In genomic region chr14:45457003-45457402, GRCm38 (mm10) we compare ENCODE assay signal across 10 mouse cellular contexts. TPM values are rescaled to one million over a fixed set of nuclear protein-coding genes. Genes with fewer than 3 reads are reported as not detected.
DNase-seq lines count a peak whose midpoint lies in the region; ATAC-seq and TF ChIP-seq lines count a peak whose summit lies in the region.
"Had no signal": no experiment of that assay in that cellular context is flagged by ENCODE, and none has a peak within 500 bp of the region (broad histone marks: within the 10 kb centered on the region; RNA-seq: fewer than 3 reads in every experiment).

No protein-coding gene starts in this region.

- in situ Hi-C loops in ES-E14 (cut with MboI; ENCODE audit: low sequenced_read_pairs in 2 of 2, unreplicated experiment in 2 of 2) = no loop called here

- peaks cover 43% of the 10 kb centered on the region for H3K4me1 ChIP-seq in kidney, embryonic 15.5 days
- H3K4me1 ChIP-seq in ES-E14 (ENCODE audit: control insufficient read depth in 2 of 2, insufficient read depth in 2 of 2, low read length in 2 of 2, poor library complexity in 1 of 2) = peaks cover 19 to 37% of the 10 kb centered on the region in 2 experiments
- peaks cover 34% of the 10 kb centered on the region for H3K4me1 ChIP-seq in embryonic facial prominence, embryonic 12.5 days
- peaks cover 17% of the 10 kb centered on the region for H3K4me1 ChIP-seq in intestine, embryonic 15.5 days (replicated peaks)

- ATAC-seq in kidney, embryonic 15.5 days (replicated peaks; ENCODE audit: low FRiP score) = no peak
- ATAC-seq in embryonic facial prominence, embryonic 12.5 days (ENCODE audit: insufficient number of reproducible peaks, insufficient read depth, low FRiP score, low TSS enrichment) = no peak
- ATAC-seq in intestine, embryonic 15.5 days = no peak
- no peak for ATAC-seq in megakaryocyte-erythroid progenitor cell, adult 5-6 weeks (replicated peaks; ENCODE audit: low FRiP score, low TSS enrichment, poor library complexity, severe bottlenecking)
- ATAC-seq in inflammation-experienced regulatory T-cells, adult 6 months = no peak

- no peak for DNase-seq in kidney, postnatal 4 days
- DNase-seq in ES-E14 (ENCODE audit: low read depth, low spot score) = no peak
- DNase-seq in cerebellum, adult 18-20 months = no peak
- DNase-seq: spleen, adult 18-20 months had no signal

- no peaks in the 10 kb centered on the region for H3K9me3 ChIP-seq in kidney, embryonic 15.5 days (replicated peaks)
- H3K9me3 ChIP-seq in ES-E14 (ENCODE audit: control insufficient read depth, insufficient read depth, low read depth, low read length) = no peaks in the 10 kb centered on the region
- no peaks in the 10 kb centered on the region for H3K9me3 ChIP-seq in embryonic facial prominence, embryonic 12.5 days
- H3K9me3 ChIP-seq in intestine, embryonic 15.5 days = no peaks in the 10 kb centered on the region

- WGBS in kidney, embryonic 15.5 days = 85% methylated on average over 9 of the region's 9 CpGs
- 72% methylated on average over 9 of the region's 9 CpGs for WGBS in embryonic facial prominence, embryonic 12.5 days
- WGBS in intestine, embryonic 15.5 days = 82% methylated on average over 9 of the region's 9 CpGs

- H3K36me3 ChIP-seq in kidney, embryonic 15.5 days = peaks cover 46% of the 10 kb centered on the region
- peaks cover 13% of the 10 kb centered on the region for H3K36me3 ChIP-seq in ES-E14 (ENCODE audit: control insufficient read depth, insufficient read depth, low read length, poor library complexity, severe bottlenecking)
- peaks cover 38% of the 10 kb centered on the region for H3K36me3 ChIP-seq in embryonic facial prominence, embryonic 12.5 days
- H3K36me3 ChIP-seq in intestine, embryonic 15.5 days = peaks cover 7% of the 10 kb centered on the region; the same call in 1 of the 2 replicates

- peak overlapping the region; percentile 88 for H3K27ac ChIP-seq in kidney, embryonic 15.5 days
- peak overlapping the region; percentile 10; the same call in 1 of the 2 replicates for H3K27ac ChIP-seq in ES-E14 (ENCODE audit: insufficient read depth, low read depth, low read length, poor library complexity, severe bottlenecking)
- peak overlapping the region; percentile 50; the same call in 1 of the 2 replicates for H3K27ac ChIP-seq in embryonic facial prominence, embryonic 12.5 days
- 0 out of 2 replicates have a peak overlapping the region, but pooled peaks have one; percentile 34 for H3K27ac ChIP-seq in intestine, embryonic 15.5 days
- H3K27ac ChIP-seq: liver, embryonic 14.5 days had no signal

- no peaks in the 10 kb centered on the region for H3K27me3 ChIP-seq in kidney, embryonic 15.5 days
- no peaks in the 10 kb centered on the region for H3K27me3 ChIP-seq in embryonic facial prominence, embryonic 12.5 days
- H3K27me3 ChIP-seq in intestine, embryonic 15.5 days (replicated peaks) = no peaks in the 10 kb centered on the region

- no peak overlapping the region for H3K9ac ChIP-seq in kidney, embryonic 15.5 days
- H3K9ac ChIP-seq in ES-E14 (ENCODE audit: insufficient read depth, low read depth, low read length, poor library complexity, severe bottlenecking) = peak overlapping the region; percentile 2; the same call in 1 of the 2 replicates
- no peak overlapping the region for H3K9ac ChIP-seq in embryonic facial prominence, embryonic 12.5 days
- no peak overlapping the region for H3K9ac ChIP-seq in intestine, embryonic 15.5 days
- H3K9ac ChIP-seq: liver, embryonic 14.5 days had no signal

- H3K4me3 ChIP-seq in kidney, embryonic 15.5 days (replicated peaks) = no peak overlapping the region
- H3K4me3 ChIP-seq in ES-E14 (ENCODE audit: insufficient read depth in 1 of 2, low read depth in 1 of 2, low read length in 2 of 2, poor library complexity in 1 of 2, severe bottlenecking in 1 of 2) = no peak overlapping the region
- no peak overlapping the region for H3K4me3 ChIP-seq in embryonic facial prominence, embryonic 12.5 days
- no peak overlapping the region for H3K4me3 ChIP-seq in intestine, embryonic 15.5 days (replicated peaks)

- no peak overlapping the region for H3K4me2 ChIP-seq in kidney, embryonic 15.5 days
- H3K4me2 ChIP-seq in embryonic facial prominence, embryonic 12.5 days (replicated peaks) = no peak overlapping the region
- H3K4me2 ChIP-seq in intestine, embryonic 15.5 days (replicated peaks) = no peak overlapping the region

TF ChIP-seq in ES-E14, 5 proteins besides CTCF, POLR2A, EP300 and RAD21:
- TF ChIP-seq HCFC1 (IDR thresholded peaks at IDR 0.05; ENCODE audit: borderline replicate concordance, insufficient read depth, low read length) (no peak), CHD2 (IDR thresholded peaks at IDR 0.05; ENCODE audit: low read depth, low read length) (no peak), MAFK (IDR thresholded peaks at IDR 0.05; ENCODE audit: insufficient read depth, low read depth, low read length) (no peak), ZNF384 (IDR thresholded peaks at IDR 0.05; ENCODE audit: low read depth, low read length) (no peak), ZC3H11A (IDR thresholded peaks at IDR 0.05; ENCODE audit: borderline replicate concordance, low read depth, low read length) (no peak)

RNA-seq across cellular contexts. Expression of gene Gnpnat1, which starts 52.3 kb away (rescaled TPM):
- polyA plus RNA-seq in kidney, embryonic 15.5 days (2015; fragmentation: Nextera tagmentation; extraction: Ambion mirVana) = 55.6 and 60.2 TPM in 2 replicates
- 26.8 and 36.5 TPM in 2 replicates for total RNA-seq in ES-E14 (2012; rRNA removed)
- 37.8 and 45.0 TPM in 2 replicates for polyA plus RNA-seq in embryonic facial prominence, embryonic 12.5 days (2016; fragmentation: Nextera tagmentation; extraction: Ambion mirVana)
- polyA plus RNA-seq in intestine, embryonic 15.5 days (2015; fragmentation: Nextera tagmentation; extraction: Ambion mirVana) = 60.0 and 69.2 TPM in 2 replicates
- 11.8 and 21.3 TPM in 2 replicates for total RNA-seq in megakaryocyte-erythroid progenitor cell, adult 5-6 weeks (2014; fragmentation: Nextera tagmentation)
- total RNA-seq in megakaryocyte-erythroid progenitor cell, adult 5-6 weeks (2017) = 14.5 and 23.6 TPM in 2 replicates
- 10 to 100 TPM; 64.5 to 76.8 (median 67.6) TPM for polyA plus RNA-seq in inflammation-experienced regulatory T-cells, adult 6 months (2017; shearing (Covaris generic))

Comparison
In these comparisons a context has a peak if more than half of its experiments do, and no peak if none do; other contexts are left out.
1. H3K27ac ChIP-seq: peak in every context shown above with its lines; median percentile 88 in kidney, embryonic 15.5 days; 50 in embryonic facial prominence, embryonic 12.5 days; 34 in intestine, embryonic 15.5 days; 10 in ES-E14.